Comparison of ENCODE assay signal across 8 mouse cellular contexts in genomic region chr7:93079785-93080730, GRCm38 (mm10). TPM values are rescaled to one million over a fixed set of nuclear protein-coding genes. Genes with fewer than 3 reads are reported as not detected.
DNase-seq lines count a peak whose midpoint lies in the region; ATAC-seq and TF ChIP-seq lines count a peak whose summit lies in the region.

Fam181b (plus strand) TSS chr7:93079865.

- DNase-seq in kidney, adult 18-20 months: peak; percentile 18
- no peak for DNase-seq in kidney, adult 11 months
- peak; percentile 96 for DNase-seq in embryonic facial prominence, embryonic 14.5 days (ENCODE audit: low spot score)
- DNase-seq in heart, embryonic 10.5 days (ENCODE audit: low spot score): peak; percentile 85
- peak; percentile 86 for DNase-seq in kidney, postnatal 0 days (ENCODE audit: low spot score)
- DNase-seq in testis, postnatal 10 days (ENCODE audit: low spot score): peak; percentile 75

- TF ChIP-seq CTCF in kidney, postnatal 0 days (IDR thresholded peaks at IDR 0.05; ENCODE audit: low read depth): peak; percentile 25; the same call in 1 of the 2 replicates

- H3K9ac ChIP-seq in embryonic facial prominence, embryonic 14.5 days (ENCODE audit: low read depth, low read length): peak within 1 kb of the TSS; percentile 66
- H3K9ac ChIP-seq in kidney, postnatal 0 days (ENCODE audit: low read depth, low read length): peak within 1 kb of the TSS; percentile 53
- peak within 1 kb of the TSS; percentile 61 for H3K9ac ChIP-seq in limb, embryonic 15.5 days
- peak within 1 kb of the TSS; percentile 85 for H3K9ac ChIP-seq in midbrain, embryonic 15.5 days

- H3K4me3 ChIP-seq in embryonic facial prominence, embryonic 14.5 days (ENCODE audit: low read depth, low read length): peak within 1 kb of the TSS; percentile 55
- H3K4me3 ChIP-seq in heart, embryonic 10.5 days: peak within 1 kb of the TSS; percentile 73
- peak within 1 kb of the TSS; percentile 52 for H3K4me3 ChIP-seq in kidney, postnatal 0 days (replicated peaks; ENCODE audit: low read depth, low read length)
- peak within 1 kb of the TSS; percentile 61 for H3K4me3 ChIP-seq in limb, embryonic 15.5 days
- H3K4me3 ChIP-seq in midbrain, embryonic 15.5 days: peak within 1 kb of the TSS; percentile 90

- H3K27me3 ChIP-seq in embryonic facial prominence, embryonic 14.5 days (replicated peaks; ENCODE audit: control insufficient read depth, insufficient read depth, low read length): peaks cover 21% of the 10 kb centered on the region; the same call in 1 of the 2 replicates
- peaks cover 37% of the 10 kb centered on the region for H3K27me3 ChIP-seq in heart, embryonic 10.5 days (ENCODE audit: insufficient read depth, poor library complexity, severe bottlenecking)
- H3K27me3 ChIP-seq in kidney, postnatal 0 days (ENCODE audit: insufficient read depth, low read length): peaks cover 19% of the 10 kb centered on the region; the same call in 1 of the 2 replicates
- peaks cover 4% of the 10 kb centered on the region; the same call in 1 of the 2 replicates for H3K27me3 ChIP-seq in limb, embryonic 15.5 days
- no peaks in the 10 kb centered on the region for H3K27me3 ChIP-seq in midbrain, embryonic 15.5 days (replicated peaks)

- H3K4me1 ChIP-seq in embryonic facial prominence, embryonic 14.5 days (ENCODE audit: control insufficient read depth, insufficient read depth, low read length): peaks cover 9% of the 10 kb centered on the region; the same call in 1 of the 2 replicates
- H3K4me1 ChIP-seq in heart, embryonic 10.5 days: peaks cover 13% of the 10 kb centered on the region
- peaks cover 4% of the 10 kb centered on the region; the same call in 1 of the 2 replicates for H3K4me1 ChIP-seq in kidney, postnatal 0 days (replicated peaks; ENCODE audit: insufficient read depth, low read length)
- peaks cover 20% of the 10 kb centered on the region for H3K4me1 ChIP-seq in limb, embryonic 15.5 days
- H3K4me1 ChIP-seq in midbrain, embryonic 15.5 days: peaks cover 52% of the 10 kb centered on the region

- peak; percentile 94 for ATAC-seq in embryonic facial prominence, embryonic 14.5 days (ENCODE audit: low read depth)
- peak; percentile 92 for ATAC-seq in kidney, postnatal 0 days (replicated peaks; ENCODE audit: low FRiP score, low read depth)
- peak; percentile 87 for ATAC-seq in limb, embryonic 15.5 days (ENCODE audit: insufficient number of reproducible peaks, low FRiP score, low TSS enrichment, low read depth)
- ATAC-seq in midbrain, embryonic 15.5 days (replicated peaks): peak; percentile 96

- H3K4me2 ChIP-seq in embryonic facial prominence, embryonic 14.5 days (ENCODE audit: low read depth, low read length): peak within 1 kb of the TSS; percentile 83
- H3K4me2 ChIP-seq in kidney, postnatal 0 days (ENCODE audit: low read length): peak within 1 kb of the TSS; percentile 86
- peak within 1 kb of the TSS; percentile 88 for H3K4me2 ChIP-seq in limb, embryonic 15.5 days
- peak within 1 kb of the TSS; percentile 85 for H3K4me2 ChIP-seq in midbrain, embryonic 15.5 days

- H3K27ac ChIP-seq in embryonic facial prominence, embryonic 14.5 days (replicated peaks; ENCODE audit: low read depth, low read length): peak within 1 kb of the TSS; percentile 42
- H3K27ac ChIP-seq in heart, embryonic 10.5 days: peak within 1 kb of the TSS; percentile 81
- H3K27ac ChIP-seq in kidney, postnatal 0 days: peak within 1 kb of the TSS; percentile 36; the same call in 1 of the 2 replicates
- H3K27ac ChIP-seq in limb, embryonic 15.5 days: peak within 1 kb of the TSS; percentile 76
- peak within 1 kb of the TSS; percentile 84 for H3K27ac ChIP-seq in midbrain, embryonic 15.5 days

- WGBS in embryonic facial prominence, embryonic 14.5 days: under 1% methylated on average over 61 of the region's 96 CpGs
- under 1% methylated on average over 96 of the region's 96 CpGs for WGBS in heart, embryonic 10.5 days
- WGBS in kidney, postnatal 0 days: under 1% methylated on average over 88 of the region's 96 CpGs
- WGBS in limb, embryonic 15.5 days: under 1% methylated on average over 96 of the region's 96 CpGs
- WGBS in midbrain, embryonic 15.5 days: under 1% methylated on average over 96 of the region's 96 CpGs

- no peaks in the 10 kb centered on the region for H3K36me3 ChIP-seq in embryonic facial prominence, embryonic 14.5 days (ENCODE audit: control insufficient read depth, insufficient read depth, low read length)
- H3K36me3 ChIP-seq in heart, embryonic 10.5 days: no peaks in the 10 kb centered on the region
- H3K36me3 ChIP-seq in kidney, postnatal 0 days (ENCODE audit: insufficient read depth, low read length): no peaks in the 10 kb centered on the region
- H3K36me3 ChIP-seq in limb, embryonic 15.5 days: no peaks in the 10 kb centered on the region
- H3K36me3 ChIP-seq in midbrain, embryonic 15.5 days (replicated peaks): no peaks in the 10 kb centered on the region

- H3K9me3 ChIP-seq in embryonic facial prominence, embryonic 14.5 days (ENCODE audit: control insufficient read depth, low read length): no peaks in the 10 kb centered on the region
- no peaks in the 10 kb centered on the region for H3K9me3 ChIP-seq in heart, embryonic 10.5 days
- no peaks in the 10 kb centered on the region for H3K9me3 ChIP-seq in kidney, postnatal 0 days (replicated peaks; ENCODE audit: low read length)
- no peaks in the 10 kb centered on the region for H3K9me3 ChIP-seq in limb, embryonic 15.5 days
- H3K9me3 ChIP-seq in midbrain, embryonic 15.5 days: no peaks in the 10 kb centered on the region

RNA-seq across cellular contexts. Expression of gene Fam181b, which starts in this region (rescaled TPM):
- polyA plus RNA-seq in embryonic facial prominence, embryonic 14.5 days (2014; fragmentation: Nextera tagmentation; extraction: Ambion mirVana): 4.9 and 5.6 TPM in 2 replicates
- polyA plus RNA-seq in heart, embryonic 10.5 days (2016; fragmentation: Nextera tagmentation; extraction: Ambion mirVana): 1.6 and 3.8 TPM in 2 replicates
- 2.8 and 3.9 TPM in 2 replicates for polyA plus RNA-seq in kidney, postnatal 0 days (2015; fragmentation: Nextera tagmentation; extraction: Ambion mirVana)
- 9.3 and 10.8 TPM in 2 replicates for polyA plus RNA-seq in limb, embryonic 15.5 days (2015; fragmentation: Nextera tagmentation; extraction: Ambion mirVana)
- polyA plus RNA-seq in midbrain, embryonic 15.5 days (2015; fragmentation: Nextera tagmentation; extraction: Ambion mirVana): 32.2 and 37.9 TPM in 2 replicates
